Mouse (Mus musculus): Measurements from ENCODE around the gene Clstn1.

DNA sequence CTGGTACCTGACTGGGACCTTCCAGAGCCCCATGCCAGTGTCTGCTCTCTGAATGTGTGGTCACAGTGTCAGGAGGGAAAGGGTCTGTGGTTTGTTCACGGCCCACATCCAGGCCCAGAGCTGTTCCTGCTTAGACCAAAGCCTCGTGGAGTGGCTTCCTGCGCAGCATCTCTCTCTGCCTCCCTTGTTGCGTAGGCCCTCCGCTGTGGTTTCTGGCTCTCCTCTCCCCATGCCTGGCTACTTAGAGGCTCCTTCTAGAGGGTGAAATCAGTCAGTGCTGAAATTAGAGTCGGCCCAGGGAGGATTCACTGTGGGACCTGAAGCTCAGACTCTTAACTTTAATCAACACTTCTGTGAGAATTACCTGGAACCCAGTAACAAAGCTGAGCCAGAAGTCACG is 32.4 kb upstream of the Clstn1 start:
- TF ChIP-seq CTCF (IDR thresholded peaks at IDR 0.05) (no peak), POLR2A (IDR thresholded peaks at IDR 0.05; ENCODE audit: insufficient read depth, low read depth, low read length) (no peak), EP300 (IDR thresholded peaks at IDR 0.05; ENCODE audit: insufficient read depth, low read depth, low read length) (no peak)

Data from heart, adult 2 months (tissue).